Mouse (Mus musculus) skeletal muscle tissue, postnatal 0 days (tissue): ENCODE results near the gene Fbxl16. TPM values are rescaled to one million over a fixed set of nuclear protein-coding genes. Genes with fewer than 3 reads are reported as not detected.

Experiments used
- microRNA-seq, 2 experiments: library from miRNA; unstranded; fragments of <30 nt; microRNA quantifications; one replicate each; pipeline ENCODE4; 2016
- polyA plus RNA-seq: library from polyadenylated mRNA; unstranded; fragments of >200 nt; fragmentation: Nextera tagmentation; extraction: Ambion mirVana; gene quantifications from 2 replicates; pipeline ENCODE4 v1.2.1, GENCODE M21; 2015

Gene Fbxl16
- polyA plus RNA-seq, 1 experiment from 2014 or later = 0.72 TPM

Small RNA genes lying within 50 kb of the gene (microRNA-seq; reads per million reads assigned to microRNA genes)
- gene Mir3082 = 0.10 to 0.64 reads per million in 2 experiments
- gene Mir6966 = 0.20 to 1.1 reads per million in 2 experiments

Other genes with a start within 250 kb of the Fbxl16 start
- 14.7 and 16.2 TPM in 2 replicates for gene Sox8, start 238.4 kb upstream of the Fbxl16 start, polyA plus RNA-seq
- 11.6 and 14.8 TPM in 2 replicates for gene Lmf1, start 230.0 kb upstream of the Fbxl16 start, polyA plus RNA-seq
- gene Gng13, start 91.9 kb upstream of the Fbxl16 start, polyA plus RNA-seq = 0.28 TPM in 1 of 2 replicates, not detected in the other
- 3.2 and 4.6 TPM in 2 replicates for gene Chtf18, start 81.7 kb upstream of the Fbxl16 start, polyA plus RNA-seq
- 8.7 and 9.4 TPM in 2 replicates for gene Rpusd1, start 81.4 kb upstream of the Fbxl16 start, polyA plus RNA-seq
- not detected in 2 replicates for gene Mslnl, start 73.0 kb upstream of the Fbxl16 start, polyA plus RNA-seq
- gene Msln, start 54.7 kb upstream of the Fbxl16 start, polyA plus RNA-seq = 1.4 and 1.7 TPM in 2 replicates
- 36.6 and 38.7 TPM in 2 replicates for gene Narfl, start 35.3 kb upstream of the Fbxl16 start, polyA plus RNA-seq
- gene Haghl, start 23.4 kb upstream of the Fbxl16 start, polyA plus RNA-seq = 31.4 and 32.9 TPM in 2 replicates
- 0.16 and 0.22 TPM in 2 replicates for gene Ccdc78, start 22.5 kb upstream of the Fbxl16 start, polyA plus RNA-seq
- 55.4 and 60.9 TPM in 2 replicates for gene Fam173a, start 16.2 kb upstream of the Fbxl16 start, polyA plus RNA-seq
- 0.35 and 0.65 TPM in 2 replicates for gene AC134908.4, start 13.4 kb upstream of the Fbxl16 start, polyA plus RNA-seq
- gene Metrn, start 11.9 kb upstream of the Fbxl16 start, polyA plus RNA-seq = 22.8 and 28.7 TPM in 2 replicates
- 11.8 and 12.4 TPM in 2 replicates for gene Wdr24, start 14.5 kb downstream of the Fbxl16 start, polyA plus RNA-seq
- 17.9 and 23.0 TPM in 2 replicates for gene Jmjd8, start 19.8 kb downstream of the Fbxl16 start, polyA plus RNA-seq
- 186 and 212 TPM in 2 replicates for gene Stub1, start 24.3 kb downstream of the Fbxl16 start, polyA plus RNA-seq
- gene Rhbdl1, start 28.2 kb downstream of the Fbxl16 start, polyA plus RNA-seq = 13.6 and 17.2 TPM in 2 replicates
- 4.3 and 4.5 TPM in 2 replicates for gene Gm20683, start 32.7 kb downstream of the Fbxl16 start, polyA plus RNA-seq
- 11.2 and 13.6 TPM in 2 replicates for gene Rhot2, start 35.8 kb downstream of the Fbxl16 start, polyA plus RNA-seq
- 3.5 and 5.5 TPM in 2 replicates for gene Wdr90, start 52.4 kb downstream of the Fbxl16 start, polyA plus RNA-seq
- 120 and 122 TPM in 2 replicates for gene Mcrip2, start 59.7 kb downstream of the Fbxl16 start, polyA plus RNA-seq
- 35.5 and 37.9 TPM in 2 replicates for gene Mettl26, start 66.0 kb downstream of the Fbxl16 start, polyA plus RNA-seq
- gene Wfikkn1, start 71.8 kb downstream of the Fbxl16 start, polyA plus RNA-seq = 0.15 and 0.19 TPM in 2 replicates
- 9.7 and 10.2 TPM in 2 replicates for gene Rab40c, start 110.6 kb downstream of the Fbxl16 start, polyA plus RNA-seq
- 27.6 and 28.6 TPM in 2 replicates for gene Pigq, start 135.9 kb downstream of the Fbxl16 start, polyA plus RNA-seq
- not detected in 2 replicates for gene Nhlrc4, start 135.9 kb downstream of the Fbxl16 start, polyA plus RNA-seq
- 0.14 TPM in 1 of 2 replicates, not detected in the other for gene A930017K11Rik, start 143.5 kb downstream of the Fbxl16 start, polyA plus RNA-seq
- 6.7 and 8.4 TPM in 2 replicates for gene Capn15, start 176.7 kb downstream of the Fbxl16 start, polyA plus RNA-seq